Mouse (Mus musculus) limb, embryonic 10.5 days (tissue): ENCODE results near the gene Alb. TPM values are rescaled to one million over a fixed set of nuclear protein-coding genes. Genes with fewer than 3 reads are reported as not detected.

Source experiments
- DNase-seq: peaks from one replicate; pipeline ENCODE4 v3.0.0-alpha.2; 2017; ENCODE audit warnings: low spot score
- H3K27ac ChIP-seq: fragments of 300-500 bp; sonication (generic); 2 replicates; pipeline ENCODE4 v1.5.1; 2016; ENCODE audit warnings: mild to moderate bottlenecking
- H3K27me3 ChIP-seq: fragments of 300-500 bp; sonication (generic); 2 replicates; pipeline ENCODE4 v1.6.1; 2016; ENCODE audit warnings: low read depth, mild to moderate bottlenecking; ENCODE audit not compliant: poor library complexity, severe bottlenecking
- H3K36me3 ChIP-seq: fragments of 300-500 bp; sonication (generic); 2 replicates; pipeline ENCODE4 v1.6.1; 2016; ENCODE audit warnings: mild to moderate bottlenecking, moderate library complexity
- H3K4me1 ChIP-seq: fragments of 300-500 bp; sonication (generic); 2 replicates; pipeline ENCODE4 v1.6.1; 2016
- H3K4me3 ChIP-seq: fragments of 300-500 bp; sonication (generic); 2 replicates; pipeline ENCODE4 v1.5.1; 2016; ENCODE audit warnings: mild to moderate bottlenecking, moderate library complexity
- H3K9me3 ChIP-seq: fragments of 300-500 bp; sonication (generic); replicated peaks from 2 replicates; pipeline ENCODE4 v1.6.1; 2016; ENCODE audit warnings: mild to moderate bottlenecking
- WGBS: fragments of 180-500 bp; shearing (Covaris S2); methylation state at CpG from one replicate; pipeline ENCODE4 v1.1.7; 2016; 5-methylcytosine and 5-hydroxymethylcytosine counted together
- polyA plus RNA-seq: library from polyadenylated mRNA; unstranded; fragments of >200 nt; fragmentation: Nextera tagmentation; extraction: Ambion mirVana; gene quantifications from 2 replicates; pipeline ENCODE4 v1.2.1, GENCODE M21; 2016

The Alb gene
- polyA plus RNA-seq, result 0.14 TPM in 1 of 2 replicates, not detected in the other

GRCm38 (mm10) chr5:90460619-90461018, at the start of gene Alb:
TSS of gene Alb (plus strand) at chr5:90460897.
- H3K27me3 ChIP-seq, result no peaks in the 10 kb centered on the region; the same call in 1 of the 2 replicates
- H3K27ac ChIP-seq, result no peak within 1 kb of the TSS
- no peak within 1 kb of the TSS for H3K4me3 ChIP-seq
- no peaks in the 10 kb centered on the region for H3K4me1 ChIP-seq
- no peaks in the 10 kb centered on the region for H3K9me3 ChIP-seq
- WGBS, result 93% methylated on average over 8 of the region's 8 CpGs
- DNase-seq, result no peak
- no peaks in the 10 kb centered on the region for H3K36me3 ChIP-seq

GRCm38 (mm10) chr5:90414142-90414924, 46.4 kb upstream of the Alb start:
- H3K36me3 ChIP-seq, result no peaks in the 10 kb centered on the region
- H3K9me3 ChIP-seq, result no peaks in the 10 kb centered on the region
- H3K27me3 ChIP-seq, result no peaks in the 10 kb centered on the region
- no peaks in the 10 kb centered on the region for H3K4me1 ChIP-seq
- H3K27ac ChIP-seq, result no peak overlapping the region
- no peak overlapping the region for H3K4me3 ChIP-seq
- WGBS, result 89% methylated on average over 8 of the region's 8 CpGs
- DNase-seq, result no peak

- H3K4me3 ChIP-seq, result no peak overlapping the region
- H3K27me3 ChIP-seq, result no peaks in the 10 kb centered on the region
- H3K9me3 ChIP-seq, result no peaks in the 10 kb centered on the region
- 73% methylated on average over 6 of the region's 6 CpGs for WGBS
- no peaks in the 10 kb centered on the region for H3K36me3 ChIP-seq
- H3K27ac ChIP-seq, result no peak overlapping the region
- H3K4me1 ChIP-seq, result no peaks in the 10 kb centered on the region
- no peak for DNase-seq
Observed at GRCm38 (mm10) chr5:90414925-90415295, 45.8 kb upstream of the Alb start.

GRCm38 (mm10) chr5:90424625-90425024, 36.1 kb upstream of the Alb start:
- H3K27ac ChIP-seq, result no peak overlapping the region
- WGBS, result 85% methylated on average over 5 of the region's 5 CpGs
- no peaks in the 10 kb centered on the region for H3K36me3 ChIP-seq
- no peak overlapping the region for H3K4me3 ChIP-seq
- H3K4me1 ChIP-seq, result no peaks in the 10 kb centered on the region
- no peaks in the 10 kb centered on the region for H3K27me3 ChIP-seq
- DNase-seq, result no peak
- no peaks in the 10 kb centered on the region for H3K9me3 ChIP-seq

- Histone ChIP-seq H3K4me3 (no peak overlapping the region), H3K27ac (no peak overlapping the region), H3K9me3 (no peaks in the 10 kb centered on the region), H3K4me1 (no peaks in the 10 kb centered on the region), H3K36me3 (no peaks in the 10 kb centered on the region), H3K27me3 (no peaks in the 10 kb centered on the region)
- no peak for DNase-seq
- WGBS, result 86% methylated on average over 3 of the region's 3 CpGs
Observed at GRCm38 (mm10) chr5:90425191-90425590, 35.5 kb upstream of the Alb start.

- Histone ChIP-seq H3K27ac (no peak overlapping the region), H3K27me3 (no peaks in the 10 kb centered on the region), H3K9me3 (no peaks in the 10 kb centered on the region), H3K36me3 (no peaks in the 10 kb centered on the region), H3K4me3 (no peak overlapping the region), H3K4me1 (no peaks in the 10 kb centered on the region)
- WGBS, result 80% methylated on average over 9 of the region's 9 CpGs
- DNase-seq, result no peak
Observed at GRCm38 (mm10) chr5:90431053-90431452, 29.6 kb upstream of the Alb start.

GRCm38 (mm10) chr5:90439157-90439556, 21.5 kb upstream of the Alb start:
- Histone ChIP-seq H3K4me1 (no peaks in the 10 kb centered on the region), H3K9me3 (no peaks in the 10 kb centered on the region), H3K4me3 (no peak overlapping the region), H3K27me3 (no peaks in the 10 kb centered on the region), H3K27ac (no peak overlapping the region), H3K36me3 (no peaks in the 10 kb centered on the region)
- WGBS, result 91% methylated on average over 4 of the region's 4 CpGs
- no peak for DNase-seq

GRCm38 (mm10) chr5:90447577-90447976, 13.1 kb upstream of the Alb start:
- no peak for DNase-seq
- Histone ChIP-seq H3K27me3 (no peaks in the 10 kb centered on the region), H3K4me3 (no peak overlapping the region), H3K9me3 (no peaks in the 10 kb centered on the region), H3K4me1 (no peaks in the 10 kb centered on the region), H3K27ac (no peak overlapping the region), H3K36me3 (no peaks in the 10 kb centered on the region)
- 95% methylated on average over 3 of the region's 3 CpGs for WGBS

- WGBS, result 92% methylated on average over 5 of the region's 5 CpGs
- H3K4me1 ChIP-seq, result no peaks in the 10 kb centered on the region
Observed at GRCm38 (mm10) chr5:90449961-90450360, 10.7 kb upstream of the Alb start.

GRCm38 (mm10) chr5:90452711-90453110, 8.0 kb upstream of the Alb start:
- Histone ChIP-seq H3K27ac (no peak overlapping the region), H3K36me3 (no peaks in the 10 kb centered on the region), H3K4me3 (no peak overlapping the region), H3K9me3 (no peaks in the 10 kb centered on the region), H3K27me3 (no peaks in the 10 kb centered on the region), H3K4me1 (no peaks in the 10 kb centered on the region)
- WGBS, result 83% methylated on average over 4 of the region's 4 CpGs
- no peak for DNase-seq

More at GRCm38 (mm10) chr5:90449961-90450360, 10.7 kb upstream of the Alb start:
- Histone ChIP-seq H3K4me3 (no peak overlapping the region), H3K9me3 (no peaks in the 10 kb centered on the region), H3K27me3 (no peaks in the 10 kb centered on the region), H3K27ac (no peak overlapping the region), H3K36me3 (no peaks in the 10 kb centered on the region)
- DNase-seq, result no peak

- no peak overlapping the region for H3K4me3 ChIP-seq
- H3K9me3 ChIP-seq, result no peaks in the 10 kb centered on the region
- no peaks in the 10 kb centered on the region for H3K27me3 ChIP-seq
- 79% methylated on average over 1 of the region's 1 CpGs for WGBS
- H3K36me3 ChIP-seq, result no peaks in the 10 kb centered on the region
- DNase-seq, result no peak
- H3K27ac ChIP-seq, result no peak overlapping the region
- H3K4me1 ChIP-seq, result no peaks in the 10 kb centered on the region
Observed at GRCm38 (mm10) chr5:90457241-90457640, 3.5 kb upstream of the Alb start.

- H3K4me3 ChIP-seq, result no peak overlapping the region
- no peaks in the 10 kb centered on the region for H3K36me3 ChIP-seq
- DNase-seq, result no peak
- no peak overlapping the region for H3K27ac ChIP-seq
- H3K9me3 ChIP-seq, result no peaks in the 10 kb centered on the region
- no peaks in the 10 kb centered on the region for H3K27me3 ChIP-seq
- H3K4me1 ChIP-seq, result no peaks in the 10 kb centered on the region
- 72% methylated on average over 5 of the region's 5 CpGs for WGBS
Observed at GRCm38 (mm10) chr5:90458727-90459126, 2.0 kb upstream of the Alb start.

- H3K27ac ChIP-seq, result no peak overlapping the region
- H3K36me3 ChIP-seq, result no peaks in the 10 kb centered on the region
- no peaks in the 10 kb centered on the region for H3K9me3 ChIP-seq
- H3K4me3 ChIP-seq, result no peak overlapping the region
- H3K4me1 ChIP-seq, result 0 out of 2 replicates have a peak, but pooled peaks cover 12% of the 10 kb centered on the region
- DNase-seq, result no peak
- no peaks in the 10 kb centered on the region; the same call in 1 of the 2 replicates for H3K27me3 ChIP-seq
- WGBS, result 81% methylated on average over 4 of the region's 4 CpGs
Observed at GRCm38 (mm10) chr5:90466806-90467205, 6.1 kb downstream of the Alb start.
